Mouse (Mus musculus): ENCODE results near the gene Tns3.

DNA sequence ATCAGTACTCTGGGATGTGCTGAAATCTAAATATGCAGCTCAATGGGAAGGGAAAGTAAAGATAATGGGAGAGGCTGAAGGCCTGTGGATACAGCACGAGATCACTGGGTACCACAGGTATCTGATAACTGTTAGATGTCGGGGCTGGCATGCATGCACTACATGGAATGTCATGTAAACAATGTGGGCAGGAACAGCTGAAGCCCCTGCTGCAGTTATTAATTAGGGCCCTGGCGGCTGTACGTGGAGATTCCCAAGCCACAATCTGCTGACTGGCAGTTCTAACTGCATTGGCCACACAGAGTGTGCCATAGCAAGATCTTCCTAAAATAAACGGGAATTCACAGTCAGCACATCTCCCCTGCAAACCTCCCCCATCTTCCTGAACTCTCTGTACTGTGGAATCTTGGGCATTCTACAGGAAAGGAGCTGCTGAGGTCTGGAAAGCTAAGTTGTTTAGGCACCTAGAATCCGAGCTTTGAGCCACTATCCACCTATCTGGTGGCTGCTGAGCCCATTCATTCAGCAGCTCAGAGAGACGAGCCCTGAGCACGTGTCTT lies 170.3 kb downstream of the Tns3 start:
- TF ChIP-seq CTCF (IDR thresholded peaks at IDR 0.05; ENCODE audit: low read depth, low read length) (no peak), POLR2AphosphoS5 (IDR thresholded peaks at IDR 0.05; ENCODE audit: insufficient replicate concordance, low read depth, low read length) (no peak)

All from G1E (cell line).